Mouse (Mus musculus): ENCODE measurements at regions not wholly inside any gene's neighbourhood (a gene's known extent, or its start where the extent isn't known, plus 50 kb on each side); places are given as distances from the start of the nearest gene placed in this dataset.

DNA sequence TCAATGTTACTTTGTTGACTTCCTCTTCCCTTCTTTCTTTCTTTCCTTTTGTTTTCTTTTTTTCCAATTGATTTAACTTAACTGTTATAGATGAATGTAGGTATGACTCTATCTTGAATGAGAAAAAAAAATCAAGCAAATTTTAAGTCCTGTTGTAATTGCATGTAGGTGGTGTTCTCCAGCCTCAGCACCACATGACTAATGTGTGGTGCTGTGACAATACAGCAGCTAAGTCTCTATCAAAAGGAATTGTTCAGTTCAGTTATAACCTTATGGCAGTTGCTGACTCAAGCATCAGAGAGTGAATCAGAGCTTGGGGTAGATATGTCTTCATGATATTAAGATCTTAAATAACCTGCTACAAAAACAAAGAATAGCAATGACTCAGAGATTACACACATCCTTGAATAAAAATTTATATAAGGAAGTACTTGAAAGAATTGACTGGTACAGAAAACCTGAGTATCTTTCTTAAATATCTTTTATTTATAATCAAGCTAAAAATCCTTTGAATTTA is 543.6 kb upstream of the Slitrk1 start:
- TF ChIP-seq E2F4 (IDR thresholded peaks at IDR 0.05; ENCODE audit: insufficient read depth) (no peak), USF1 (IDR thresholded peaks at IDR 0.05; ENCODE audit: low read depth) (peak; percentile 61)
- no peaks in the 10 kb centered on the region for H3K79me2 ChIP-seq (ENCODE audit: control insufficient read depth, insufficient read depth)
- H3K4me2 ChIP-seq (ENCODE audit: low read depth) = no peak overlapping the region
- H3K27me3 ChIP-seq (ENCODE audit: control insufficient read depth, insufficient read depth, insufficient read length) = no peaks in the 10 kb centered on the region
- no peak overlapping the region for H3ac ChIP-seq (ENCODE audit: control insufficient read depth, insufficient read length)
- H3K36me3 ChIP-seq (ENCODE audit: control insufficient read depth, insufficient read depth) = no peaks in the 10 kb centered on the region
- H3K4me3 ChIP-seq = no peak overlapping the region

DNA sequence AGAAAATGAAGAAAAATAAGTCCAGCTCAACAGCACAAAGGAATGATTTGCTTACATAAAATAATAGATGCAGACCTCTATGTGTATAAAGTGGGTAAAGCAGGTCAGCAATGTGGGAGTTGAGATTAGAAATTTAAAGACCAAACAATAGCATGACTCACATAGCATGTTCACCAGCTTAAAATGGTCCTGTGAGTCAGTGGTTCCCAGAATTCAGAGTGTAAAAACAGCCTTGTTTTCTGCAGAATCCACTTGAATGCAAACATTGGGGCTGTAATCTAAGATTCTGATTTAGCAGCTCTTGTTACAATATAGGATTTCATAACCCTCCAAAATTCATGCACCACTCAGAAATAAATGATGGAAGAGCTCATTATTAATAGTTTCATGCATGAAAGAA is 520.2 kb upstream of the Slitrk1 start:
- TF ChIP-seq MYOD1 (IDR thresholded peaks at IDR 0.05; ENCODE audit: control insufficient read depth in 1 of 3, insufficient read length in 2 of 3, low read depth in 2 of 3) = no peak
- H3K36me3 ChIP-seq (ENCODE audit: control insufficient read depth, insufficient read depth) = no peaks in the 10 kb centered on the region
- H3K4me2 ChIP-seq (ENCODE audit: low read depth) = no peak overlapping the region
- H3K27me3 ChIP-seq (ENCODE audit: control insufficient read depth, insufficient read depth, insufficient read length) = no peaks in the 10 kb centered on the region
- no peaks in the 10 kb centered on the region for H3K79me2 ChIP-seq (ENCODE audit: control insufficient read depth, insufficient read depth)
- H3K4me3 ChIP-seq = no peak overlapping the region
- H3ac ChIP-seq (ENCODE audit: control insufficient read depth, insufficient read length) = no peak overlapping the region

DNA sequence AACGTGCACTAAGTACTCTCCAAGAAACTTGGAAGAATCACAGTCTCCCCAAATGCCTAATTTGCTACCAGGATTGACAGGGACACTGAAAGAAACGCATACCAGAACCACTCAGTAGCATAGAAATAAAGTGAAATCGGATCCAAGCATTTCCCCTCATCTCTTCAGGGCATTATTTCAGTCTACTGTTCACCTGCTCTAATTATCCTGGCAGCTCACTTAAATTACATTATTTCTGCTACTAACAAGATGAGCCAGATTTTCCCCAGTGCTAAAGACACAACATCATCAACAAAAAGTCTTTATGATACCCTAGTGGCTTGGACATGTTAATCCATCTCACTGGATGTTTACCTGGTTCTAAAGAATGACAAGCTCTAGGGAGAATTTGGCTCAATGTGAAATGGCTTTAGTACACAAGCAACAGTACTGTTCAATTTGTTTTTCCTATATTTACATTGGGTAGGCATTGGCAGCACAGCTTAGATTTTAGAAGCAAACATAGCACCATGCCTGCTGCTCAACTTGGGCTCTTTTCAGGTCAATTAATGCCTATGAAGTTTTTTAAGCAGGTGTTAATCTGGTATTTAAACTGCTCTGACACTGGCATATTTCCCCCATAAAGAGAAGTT is 519.1 kb upstream of the Slitrk1 start:
- no peaks in the 10 kb centered on the region for H3K79me2 ChIP-seq (ENCODE audit: control insufficient read depth, insufficient read depth)
- no peak overlapping the region for H3K4me3 ChIP-seq
- TF ChIP-seq E2F4 (IDR thresholded peaks at IDR 0.05; ENCODE audit: insufficient read depth) (no peak), POLR2A (IDR thresholded peaks at IDR 0.05; ENCODE audit: insufficient read length, low read depth) (no peak), USF1 (IDR thresholded peaks at IDR 0.05; ENCODE audit: low read depth) (no peak), MYOD1 (IDR thresholded peaks at IDR 0.05; ENCODE audit: control insufficient read depth in 1 of 3, insufficient read length in 2 of 3, low read depth in 2 of 3) (no peak), POLR2AphosphoS2 (IDR thresholded peaks at IDR 0.05; ENCODE audit: insufficient read length, low read depth) (no peak), MAX (IDR thresholded peaks at IDR 0.05; ENCODE audit: low read depth) (no peak), SRF (IDR thresholded peaks at IDR 0.05; ENCODE audit: control insufficient read depth, insufficient read length, low read depth) (no peak), MYOG (IDR thresholded peaks at IDR 0.05; ENCODE audit: control insufficient read depth in 1 of 3, insufficient read depth in 1 of 3, insufficient read length in 2 of 3, low read depth in 2 of 3) (no peak), REST (IDR thresholded peaks at IDR 0.05; ENCODE audit: insufficient read depth, insufficient read length) (no peak)
- H3K4me2 ChIP-seq (ENCODE audit: low read depth) = no peak overlapping the region
- H3K27me3 ChIP-seq (ENCODE audit: control insufficient read depth, insufficient read depth, insufficient read length) = no peaks in the 10 kb centered on the region
- H3ac ChIP-seq (ENCODE audit: control insufficient read depth, insufficient read length) = no peak overlapping the region
- H3K36me3 ChIP-seq (ENCODE audit: control insufficient read depth, insufficient read depth) = no peaks in the 10 kb centered on the region
